Mouse (Mus musculus): Measurements from ENCODE around the gene Pid1.

DNA sequence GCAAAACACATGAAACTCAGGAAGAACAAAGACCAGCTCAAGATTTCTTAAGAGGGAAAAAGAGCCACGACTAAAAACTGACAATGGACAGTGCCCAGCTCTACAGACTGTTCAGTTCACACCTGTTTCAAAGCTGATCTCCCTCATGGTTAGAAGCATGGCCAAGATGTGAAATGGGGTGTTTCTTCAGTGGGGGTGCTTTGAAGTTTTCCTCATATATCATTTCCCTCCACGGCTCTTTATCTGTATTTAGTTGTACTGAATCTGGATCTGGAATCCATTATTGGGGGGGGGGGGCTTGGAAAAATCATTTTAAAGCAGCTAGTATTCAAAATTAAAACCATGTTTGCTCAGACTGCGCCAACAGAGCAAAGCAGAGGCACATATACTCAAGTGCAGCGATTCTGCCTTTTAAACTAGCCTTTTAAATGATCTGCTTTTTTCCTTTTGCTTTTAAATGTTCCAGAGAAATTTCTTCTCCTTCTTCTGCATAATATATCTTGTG is 351.1 kb downstream of the Pid1 start:
- no peak for TF ChIP-seq CTCF (IDR thresholded peaks at IDR 0.05; ENCODE audit: low read depth, low read length)
- TF ChIP-seq POLR2A (IDR thresholded peaks at IDR 0.05; ENCODE audit: extremely low read depth, insufficient read depth, low read length), result no peak
